Mouse (Mus musculus) spleen, adult 2 months (tissue): ENCODE data around the gene Gm973.

Source experiments
- CTCF ChIP-seq: fragments of 200-500 bp; IDR thresholded peaks from 2 replicates; pipeline ENCODE4 v1.5.1; 2011; ENCODE audit warnings: mild to moderate bottlenecking, inconsistent platforms; ENCODE audit not compliant: insufficient read depth, insufficient read length, insufficient replicate concordance; ENCODE audit errors: extremely low read depth
- POLR2A ChIP-seq: fragments of 200-500 bp; IDR thresholded peaks from 2 replicates; pipeline ENCODE4 v1.6.1; 2011; ENCODE audit warnings: low read depth, low read length, inconsistent platforms

DNA sequence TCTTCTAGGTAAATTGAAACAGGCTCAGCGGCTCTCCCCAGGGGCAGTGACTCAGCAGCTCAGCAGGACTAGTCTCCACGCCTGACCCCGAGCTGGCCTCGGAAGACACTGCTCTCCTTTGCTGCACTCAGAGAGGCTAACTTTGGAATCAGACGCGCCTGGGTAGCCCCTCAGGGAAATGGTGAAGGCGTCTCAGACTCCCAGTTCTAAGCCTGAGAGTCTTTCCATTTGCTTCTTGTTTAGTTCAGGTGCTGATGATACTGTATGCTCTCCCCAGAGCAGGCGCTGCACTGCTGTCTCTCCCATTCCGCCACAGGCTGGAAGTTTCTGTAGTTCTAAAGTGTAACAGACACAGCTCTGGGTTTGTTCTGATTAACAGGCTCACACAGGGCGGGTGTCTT, 28.4 kb upstream of the Gm973 start:
- TF ChIP-seq CTCF (no peak), POLR2A (no peak)
